29 mouse cellular contexts compared by ENCODE assay signal in genomic region chr9:121952596-121952995, GRCm38 (mm10). TPM values are rescaled to one million over a fixed set of nuclear protein-coding genes. Genes with fewer than 3 reads are reported as not detected.
DNase-seq lines count a peak whose midpoint lies in the region; ATAC-seq and TF ChIP-seq lines count a peak whose summit lies in the region.
"Had no signal": no experiment of that assay in that cellular context is flagged by ENCODE, and none has a peak within 500 bp of the region (broad histone marks: within the 10 kb centered on the region; RNA-seq: fewer than 3 reads in every experiment).

No protein-coding gene starts in this region.

- H3K27ac ChIP-seq in gastrocnemius, adult 2 months = peak overlapping the region; percentile 84
- peak overlapping the region; percentile 61 for H3K27ac ChIP-seq in layer of hippocampus, adult 2 months
- H3K27ac ChIP-seq in neural tube, embryonic 13.5 days (replicated peaks) = no peak overlapping the region
- H3K27ac ChIP-seq in neural tube, embryonic 15.5 days (replicated peaks) = no peak overlapping the region
- H3K27ac ChIP-seq: forebrain, embryonic 15.5 days; heart, adult 2 months; heart, embryonic 15.5 days; hindbrain, postnatal 0 days; kidney, embryonic 15.5 days; liver, embryonic 13.5 days; lung, embryonic 15.5 days; midbrain, embryonic 12.5 days; stomach, embryonic 15.5 days had no signal

- intact Hi-C loops in gastrocnemius, adult 2 months (cut with DNase I) = no loop called here

- peak overlapping the region; percentile 71 for H3K4me3 ChIP-seq in gastrocnemius, adult 2 months
- no peak overlapping the region for H3K4me3 ChIP-seq in layer of hippocampus, adult 2 months
- no peak overlapping the region for H3K4me3 ChIP-seq in neural tube, embryonic 13.5 days
- no peak overlapping the region for H3K4me3 ChIP-seq in neural tube, embryonic 15.5 days (replicated peaks)
- H3K4me3 ChIP-seq: embryonic facial prominence, embryonic 15.5 days; forebrain, embryonic 15.5 days; heart, adult 2 months; heart, embryonic 15.5 days; kidney, embryonic 15.5 days; liver, embryonic 13.5 days; lung, embryonic 15.5 days; midbrain, embryonic 12.5 days had no signal

- 0 out of 2 replicates have a peak, but pooled peaks cover under 1% of the 10 kb centered on the region for H3K27me3 ChIP-seq in neural tube, embryonic 13.5 days
- H3K27me3 ChIP-seq in neural tube, embryonic 15.5 days (replicated peaks) = no peaks in the 10 kb centered on the region
- H3K27me3 ChIP-seq: embryonic facial prominence, embryonic 15.5 days; forebrain, embryonic 15.5 days; heart, embryonic 15.5 days; kidney, embryonic 15.5 days; liver, embryonic 13.5 days; lung, embryonic 15.5 days; midbrain, embryonic 12.5 days; stomach, embryonic 15.5 days had no signal

- TF ChIP-seq CTCF in gastrocnemius, adult 2 months (IDR thresholded peaks at IDR 0.05) = no peak
- no peak for TF ChIP-seq CTCF in layer of hippocampus, adult 2 months (conservative IDR thresholded peaks at IDR 0.05)

- H3K4me2 ChIP-seq in neural tube, embryonic 13.5 days = no peak overlapping the region
- H3K4me2 ChIP-seq in neural tube, embryonic 15.5 days = no peak overlapping the region
- H3K4me2 ChIP-seq: embryonic facial prominence, embryonic 15.5 days; forebrain, embryonic 15.5 days; heart, embryonic 15.5 days; kidney, embryonic 15.5 days; liver, embryonic 13.5 days; lung, embryonic 15.5 days; midbrain, embryonic 12.5 days had no signal

- no peaks in the 10 kb centered on the region for H3K9me3 ChIP-seq in neural tube, embryonic 13.5 days
- H3K9me3 ChIP-seq in neural tube, embryonic 15.5 days (replicated peaks) = no peaks in the 10 kb centered on the region
- H3K9me3 ChIP-seq: embryonic facial prominence, embryonic 15.5 days; forebrain, embryonic 15.5 days; heart, embryonic 15.5 days; kidney, embryonic 15.5 days; liver, embryonic 13.5 days; lung, embryonic 15.5 days; midbrain, embryonic 12.5 days; stomach, embryonic 15.5 days had no signal

- H3K36me3 ChIP-seq in neural tube, embryonic 13.5 days = no peaks in the 10 kb centered on the region
- no peaks in the 10 kb centered on the region for H3K36me3 ChIP-seq in neural tube, embryonic 15.5 days
- H3K36me3 ChIP-seq: embryonic facial prominence, embryonic 15.5 days; forebrain, embryonic 15.5 days; heart, embryonic 15.5 days; kidney, embryonic 15.5 days; liver, embryonic 13.5 days; lung, embryonic 15.5 days; midbrain, embryonic 12.5 days; stomach, embryonic 15.5 days had no signal

- no peak for DNase-seq in gastrocnemius, adult 2 months
- no peak for DNase-seq in gastrocnemius, postnatal 10 days
- no peak for DNase-seq in layer of hippocampus, adult 2 months (ENCODE audit: low spot score in 2 of 2)
- DNase-seq in layer of hippocampus, adult 9-10 months (ENCODE audit: low spot score) = no peak
- no peak for DNase-seq in embryo, embryonic 11 days
- DNase-seq: adrenal gland, postnatal 10 days; cerebellum, adult 2 months; cerebellum, postnatal 25 days; gastrocnemius, postnatal 36 days; heart, adult 2 months; heart, postnatal 36 days; layer of hippocampus, adult 9-11 months; liver, embryonic 13.5 days; thymus, adult 2 months; thymus, postnatal 4 days had no signal

- peaks cover 17% of the 10 kb centered on the region for H3K4me1 ChIP-seq in neural tube, embryonic 13.5 days (replicated peaks)
- H3K4me1 ChIP-seq in neural tube, embryonic 15.5 days = peaks cover 13% of the 10 kb centered on the region

- ATAC-seq in neural tube, embryonic 13.5 days (ENCODE audit: low read depth) = no peak
- no peak for ATAC-seq in neural tube, embryonic 15.5 days (ENCODE audit: low FRiP score)
- ATAC-seq: forebrain, embryonic 15.5 days; hindbrain, postnatal 0 days had no signal

- 94% methylated on average over 6 of the region's 6 CpGs for WGBS in neural tube, embryonic 13.5 days
- 89% methylated on average over 6 of the region's 6 CpGs for WGBS in neural tube, embryonic 15.5 days

- 0 out of 2 replicates have a peak overlapping the region, but pooled peaks have one; percentile 17 for H3K9ac ChIP-seq in neural tube, embryonic 13.5 days
- no peak overlapping the region for H3K9ac ChIP-seq in neural tube, embryonic 15.5 days (replicated peaks)
- H3K9ac ChIP-seq: embryonic facial prominence, embryonic 15.5 days; forebrain, embryonic 15.5 days; heart, embryonic 15.5 days; kidney, embryonic 15.5 days; liver, embryonic 13.5 days; lung, embryonic 15.5 days; midbrain, embryonic 12.5 days; stomach, embryonic 15.5 days had no signal

RNA-seq across cellular contexts. Expression of gene Fam198a, which starts 1.8 kb away (rescaled TPM):
- total RNA-seq in gastrocnemius, adult 2 months (2021) = 1 to 10 TPM in 1 of 2 experiments, under 1 TPM in 1; 0.97 to 1.6 TPM
- total RNA-seq in gastrocnemius, postnatal 10 days (2021) = 1 to 10 TPM; 6.4 to 7.8 TPM
- total RNA-seq in layer of hippocampus, adult 2 months (2021) = 1 to 10 TPM; 6.7 to 9.1 TPM
- 2.8 and 3.5 TPM in 2 replicates for polyA plus RNA-seq in neural tube, embryonic 13.5 days (2015; fragmentation: Nextera tagmentation; extraction: Ambion mirVana)
- polyA plus RNA-seq in neural tube, embryonic 15.5 days (2015; fragmentation: Nextera tagmentation; extraction: Ambion mirVana) = 1.9 and 2.4 TPM in 2 replicates
- total RNA-seq: megakaryocyte, adult 5-6 weeks had no signal

RNA-seq across cellular contexts. Expression of gene Cyp8b1, which starts 36.5 kb away (rescaled TPM):
- not detected for total RNA-seq in gastrocnemius, adult 2 months (2021)
- total RNA-seq in gastrocnemius, postnatal 10 days (2021) = not detected
- not detected for total RNA-seq in layer of hippocampus, adult 2 months (2021)
- not detected in 2 replicates for polyA plus RNA-seq in neural tube, embryonic 13.5 days (2015; fragmentation: Nextera tagmentation; extraction: Ambion mirVana)
- not detected in 2 replicates for polyA plus RNA-seq in neural tube, embryonic 15.5 days (2015; fragmentation: Nextera tagmentation; extraction: Ambion mirVana)
- total RNA-seq: gastrocnemius, postnatal 36 days; heart, adult 2 months; heart, postnatal 36 days; hindbrain, postnatal 0 days; left cerebral cortex, adult 18-20 months; left cerebral cortex, postnatal 36 days had no signal
- polyA plus RNA-seq: cerebellum, adult 2 months; embryonic facial prominence, embryonic 15.5 days; forebrain, embryonic 15.5 days; heart, embryonic 15.5 days; hindbrain, postnatal 0 days; lung, embryonic 15.5 days; midbrain, embryonic 12.5 days; neural tube, embryonic 11.5 days had no signal

RNA-seq across cellular contexts. Expression of gene Pomgnt2, which starts 44.3 kb away (rescaled TPM):
- total RNA-seq in gastrocnemius, adult 2 months (2021) = 10 to 100 TPM; 14.9 to 16.7 TPM
- 1 to 10 TPM; 6.5 to 7.0 TPM for total RNA-seq in gastrocnemius, postnatal 10 days (2021)
- total RNA-seq in layer of hippocampus, adult 2 months (2021) = 10 to 100 TPM; 41.4 to 41.7 TPM
- 22.1 and 25.1 TPM in 2 replicates for polyA plus RNA-seq in neural tube, embryonic 13.5 days (2015; fragmentation: Nextera tagmentation; extraction: Ambion mirVana)
- polyA plus RNA-seq in neural tube, embryonic 15.5 days (2015; fragmentation: Nextera tagmentation; extraction: Ambion mirVana) = 34.3 and 37.8 TPM in 2 replicates

RNA-seq across cellular contexts. Expression of gene Ackr2, which starts 54.4 kb away (rescaled TPM):
- 1 to 10 TPM; 1.2 to 3.6 TPM for total RNA-seq in gastrocnemius, adult 2 months (2021)
- total RNA-seq in gastrocnemius, postnatal 10 days (2021) = 1 to 10 TPM; 1.6 to 2.2 TPM
- total RNA-seq in layer of hippocampus, adult 2 months (2021) = 1 to 10 TPM; 1.7 to 2.3 TPM
- 1.2 and 1.4 TPM in 2 replicates for polyA plus RNA-seq in neural tube, embryonic 13.5 days (2015; fragmentation: Nextera tagmentation; extraction: Ambion mirVana)
- 1.5 and 1.7 TPM in 2 replicates for polyA plus RNA-seq in neural tube, embryonic 15.5 days (2015; fragmentation: Nextera tagmentation; extraction: Ambion mirVana)
- total RNA-seq: megakaryocyte, adult 5-6 weeks had no signal

Comparison
In these comparisons a context has a peak if more than half of its experiments do, and no peak if none do; other contexts are left out.
1. H3K27ac ChIP-seq: peak in gastrocnemius, adult 2 months (single experiment) and layer of hippocampus, adult 2 months (single experiment); none in neural tube, embryonic 13.5 days (single experiment) and neural tube, embryonic 15.5 days (single experiment).